Mouse (Mus musculus) heart, postnatal 0 days (tissue): ENCODE results near the gene Entpd1.

Experiments used
- CTCF ChIP-seq: IDR thresholded peaks from 2 replicates; pipeline ENCODE4 v1.5.1; 2016; ENCODE audit warnings: antibody characterized with exemption, control low read depth, low read depth
- EP300 ChIP-seq: IDR thresholded peaks from 2 replicates; pipeline ENCODE4 v1.6.1; 2016; ENCODE audit warnings: antibody characterized with exemption, low read depth

GRCm38 (mm10) chr19:40643846-40644245 is 31.7 kb downstream of the Entpd1 start:
- TF ChIP-seq CTCF: no peak
- TF ChIP-seq EP300: no peak
